Mouse (Mus musculus) heart, embryonic 10.5 days (tissue): ENCODE data around the gene Dscaml1. TPM values are rescaled to one million over a fixed set of nuclear protein-coding genes. Genes with fewer than 3 reads are reported as not detected.

Experiments used
- DNase-seq: peaks from one replicate; pipeline ENCODE4 v3.0.0-alpha.2; 2017; ENCODE audit warnings: low spot score
- H3K27ac ChIP-seq: fragments of 300-500 bp; sonication (generic); 2 replicates; pipeline ENCODE4 v1.5.1; 2016; ENCODE audit warnings: mild to moderate bottlenecking
- H3K27me3 ChIP-seq: fragments of 300-500 bp; sonication (generic); 2 replicates; pipeline ENCODE4 v1.6.1; 2016; ENCODE audit warnings: mild to moderate bottlenecking; ENCODE audit not compliant: poor library complexity, insufficient read depth, severe bottlenecking
- H3K36me3 ChIP-seq: fragments of 300-500 bp; sonication (generic); 2 replicates; pipeline ENCODE4 v1.6.1; 2016; ENCODE audit warnings: mild to moderate bottlenecking, moderate library complexity
- H3K4me1 ChIP-seq: fragments of 300-500 bp; sonication (generic); 2 replicates; pipeline ENCODE4 v1.6.1; 2016; ENCODE audit warnings: mild to moderate bottlenecking
- H3K4me3 ChIP-seq: fragments of 300-500 bp; sonication (generic); 2 replicates; pipeline ENCODE4 v1.5.1; 2016; ENCODE audit warnings: mild to moderate bottlenecking, moderate library complexity
- H3K9me3 ChIP-seq: fragments of 300-500 bp; sonication (generic); 2 replicates; pipeline ENCODE4 v1.6.1; 2016; ENCODE audit warnings: mild to moderate bottlenecking, moderate library complexity
- WGBS: fragments of 180-500 bp; shearing (Covaris S2); methylation state at CpG from one replicate; pipeline ENCODE4 v1.1.7; 2016; 5-methylcytosine and 5-hydroxymethylcytosine counted together
- polyA plus RNA-seq: library from polyadenylated mRNA; unstranded; fragments of >200 nt; fragmentation: Nextera tagmentation; extraction: Ambion mirVana; gene quantifications from 2 replicates; pipeline ENCODE4 v1.2.1, GENCODE M21; 2016

Dscaml1 gene
- polyA plus RNA-seq, 1 experiment from 2014 or later: 0.14 TPM

- H3K4me3 ChIP-seq: no peak overlapping the region
- WGBS: 71% methylated on average over 6 of the region's 6 CpGs
- H3K27ac ChIP-seq: no peak overlapping the region
- H3K27me3 ChIP-seq: peaks cover 63% of the 10 kb centered on the region
- peaks cover 18% of the 10 kb centered on the region for H3K4me1 ChIP-seq
- no peak for DNase-seq
- H3K36me3 ChIP-seq: no peaks in the 10 kb centered on the region
- H3K9me3 ChIP-seq: no peaks in the 10 kb centered on the region
These were observed 218.5 kb downstream of the Dscaml1 start for GRCm38 (mm10) chr9:45644833-45645388.

DNA sequence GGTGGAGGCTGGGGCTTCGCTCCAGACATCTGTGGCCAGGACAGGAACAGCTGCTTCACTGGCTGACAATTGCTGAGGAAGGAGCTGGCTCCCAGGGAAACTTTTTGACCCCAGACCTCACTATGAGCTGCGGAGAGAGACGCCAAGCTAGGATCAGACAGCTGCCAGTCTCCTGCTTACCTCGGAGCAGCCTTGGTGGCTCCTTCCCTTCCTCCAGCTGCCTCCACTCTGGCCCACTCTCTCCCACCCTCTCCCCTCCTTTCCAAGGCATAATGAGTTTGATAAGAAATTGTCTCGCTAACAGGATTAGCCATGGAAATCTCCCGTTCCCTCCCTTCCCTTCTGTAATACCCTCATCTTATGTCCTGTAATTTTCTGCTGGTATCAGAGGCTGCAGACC, 219.1 kb downstream of the Dscaml1 start:
- Histone ChIP-seq H3K27me3 (peaks cover 69% of the 10 kb centered on the region), H3K4me1 (peaks cover 18% of the 10 kb centered on the region), H3K27ac (no peak overlapping the region), H3K36me3 (no peaks in the 10 kb centered on the region), H3K4me3 (no peak overlapping the region), H3K9me3 (no peaks in the 10 kb centered on the region)
- 29% methylated on average over 6 of the region's 6 CpGs for WGBS
- DNase-seq: no peak

- Histone ChIP-seq H3K4me3 (no peak overlapping the region), H3K9me3 (no peaks in the 10 kb centered on the region), H3K27ac (no peak overlapping the region), H3K36me3 (no peaks in the 10 kb centered on the region), H3K27me3 (peaks cover 71% of the 10 kb centered on the region), H3K4me1 (peaks cover 15% of the 10 kb centered on the region)
- DNase-seq: no peak
- 76% methylated on average over 13 of the region's 13 CpGs for WGBS
These were observed 224.8 kb downstream of the Dscaml1 start for GRCm38 (mm10) chr9:45651078-45651809.

DNA sequence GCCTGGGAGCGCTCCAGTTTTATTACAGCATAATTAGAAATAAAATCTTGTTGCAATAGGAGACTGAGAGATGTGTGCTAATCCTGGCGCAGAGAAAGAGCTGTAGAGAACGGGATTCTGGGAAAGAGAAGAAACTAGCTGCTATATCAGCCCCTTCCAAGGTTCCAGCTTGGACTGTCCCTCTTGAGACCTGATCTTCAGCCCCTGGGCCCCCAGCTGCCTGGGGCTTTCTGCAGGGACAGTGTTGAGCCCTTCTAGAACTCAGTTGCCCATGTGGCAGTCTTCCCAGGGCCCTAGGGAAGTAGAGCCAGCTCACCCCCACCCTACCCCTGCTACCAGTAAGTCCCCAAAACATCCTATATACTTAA, 225.4 kb downstream of the Dscaml1 start:
- no peak overlapping the region for H3K27ac ChIP-seq
- no peak overlapping the region for H3K4me3 ChIP-seq
- H3K27me3 ChIP-seq: peaks cover 71% of the 10 kb centered on the region
- no peaks in the 10 kb centered on the region for H3K9me3 ChIP-seq
- 79% methylated on average over 3 of the region's 3 CpGs for whole genome bisulfite sequencing
- peaks cover 15% of the 10 kb centered on the region for H3K4me1 ChIP-seq
- DNase-seq: no peak
- no peaks in the 10 kb centered on the region for H3K36me3 ChIP-seq

- Histone ChIP-seq H3K27me3 (peaks cover 61% of the 10 kb centered on the region), H3K4me1 (0 out of 2 replicates have a peak, but pooled peaks cover 4% of the 10 kb centered on the region), H3K36me3 (no peaks in the 10 kb centered on the region), H3K4me3 (no peak overlapping the region), H3K9me3 (no peaks in the 10 kb centered on the region), H3K27ac (no peak overlapping the region)
- no peak for DNase-seq
- WGBS: 15% methylated on average over 8 of the region's 9 CpGs
These were observed 231.0 kb downstream of the Dscaml1 start for GRCm38 (mm10) chr9:45657172-45658062.

DNA sequence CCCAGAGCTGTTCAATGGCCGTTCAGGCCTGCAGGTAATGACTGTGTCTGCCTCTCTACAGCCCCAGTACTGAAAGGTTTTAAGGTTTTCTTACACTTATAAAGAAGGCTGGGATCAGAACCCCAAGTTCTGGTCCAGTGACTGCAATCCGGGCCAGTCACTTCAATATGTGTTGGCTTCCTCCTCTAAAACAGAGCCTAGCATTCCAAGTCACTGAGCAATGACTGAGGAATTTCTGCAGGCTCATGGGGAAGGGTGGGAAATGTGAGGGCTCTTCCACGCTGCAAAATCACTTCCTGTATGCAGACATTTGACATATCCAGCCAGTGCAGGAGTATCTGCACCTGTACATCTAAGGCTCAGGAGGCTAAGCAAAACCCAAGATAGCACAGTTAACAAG, 233.8 kb downstream of the Dscaml1 start:
- Histone ChIP-seq H3K4me3 (no peak overlapping the region), H3K36me3 (no peaks in the 10 kb centered on the region), H3K9me3 (no peaks in the 10 kb centered on the region), H3K4me1 (0 out of 2 replicates have a peak, but pooled peaks cover 6% of the 10 kb centered on the region), H3K27me3 (peaks cover 58% of the 10 kb centered on the region), H3K27ac (no peak overlapping the region)
- no peak for DNase-seq
- WGBS: 62% methylated on average over 3 of the region's 3 CpGs

GRCm38 (mm10) chr9:45662471-45662870, 236.0 kb downstream of the Dscaml1 start:
- H3K36me3 ChIP-seq: no peaks in the 10 kb centered on the region
- H3K9me3 ChIP-seq: no peaks in the 10 kb centered on the region
- H3K27ac ChIP-seq: no peak overlapping the region
- peaks cover 43% of the 10 kb centered on the region for H3K27me3 ChIP-seq
- WGBS: 86% methylated on average over 5 of the region's 5 CpGs
- DNase-seq: no peak
- no peak overlapping the region for H3K4me3 ChIP-seq
- H3K4me1 ChIP-seq: 0 out of 2 replicates have a peak, but pooled peaks cover 6% of the 10 kb centered on the region

- Histone ChIP-seq H3K36me3 (no peaks in the 10 kb centered on the region), H3K4me1 (0 out of 2 replicates have a peak, but pooled peaks cover 6% of the 10 kb centered on the region), H3K27me3 (peaks cover 45% of the 10 kb centered on the region), H3K9me3 (no peaks in the 10 kb centered on the region), H3K27ac (no peak overlapping the region), H3K4me3 (no peak overlapping the region)
- no peak for DNase-seq
- WGBS: 62% methylated on average over 16 of the region's 16 CpGs
These were observed 237.2 kb downstream of the Dscaml1 start for GRCm38 (mm10) chr9:45663386-45664315.

- DNase-seq: no peak
- Histone ChIP-seq H3K27me3 (peaks cover 51% of the 10 kb centered on the region), H3K4me1 (0 out of 2 replicates have a peak, but pooled peaks cover 6% of the 10 kb centered on the region), H3K36me3 (no peaks in the 10 kb centered on the region), H3K27ac (no peak overlapping the region), H3K9me3 (no peaks in the 10 kb centered on the region), H3K4me3 (no peak overlapping the region)
- WGBS: 82% methylated on average over 6 of the region's 6 CpGs
These were observed 237.9 kb downstream of the Dscaml1 start for GRCm38 (mm10) chr9:45664326-45664725.

- no peak overlapping the region for H3K4me3 ChIP-seq
- no peak for DNase-seq
- no peaks in the 10 kb centered on the region for H3K36me3 ChIP-seq
- WGBS: 65% methylated on average over 15 of the region's 15 CpGs
- H3K9me3 ChIP-seq: no peaks in the 10 kb centered on the region
- no peak overlapping the region for H3K27ac ChIP-seq
- 0 out of 2 replicates have a peak, but pooled peaks cover 4% of the 10 kb centered on the region for H3K4me1 ChIP-seq
- H3K27me3 ChIP-seq: peaks cover 57% of the 10 kb centered on the region
These were observed 238.5 kb downstream of the Dscaml1 start for GRCm38 (mm10) chr9:45664871-45665394.

GRCm38 (mm10) chr9:45675931-45676330, 249.5 kb downstream of the Dscaml1 start:
- DNase-seq: no peak
- Histone ChIP-seq H3K4me3 (no peak overlapping the region), H3K36me3 (no peaks in the 10 kb centered on the region), H3K4me1 (peaks cover 13% of the 10 kb centered on the region), H3K27ac (no peak overlapping the region), H3K9me3 (no peaks in the 10 kb centered on the region), H3K27me3 (peaks cover 71% of the 10 kb centered on the region)
- 83% methylated on average over 9 of the region's 9 CpGs for WGBS

DNA sequence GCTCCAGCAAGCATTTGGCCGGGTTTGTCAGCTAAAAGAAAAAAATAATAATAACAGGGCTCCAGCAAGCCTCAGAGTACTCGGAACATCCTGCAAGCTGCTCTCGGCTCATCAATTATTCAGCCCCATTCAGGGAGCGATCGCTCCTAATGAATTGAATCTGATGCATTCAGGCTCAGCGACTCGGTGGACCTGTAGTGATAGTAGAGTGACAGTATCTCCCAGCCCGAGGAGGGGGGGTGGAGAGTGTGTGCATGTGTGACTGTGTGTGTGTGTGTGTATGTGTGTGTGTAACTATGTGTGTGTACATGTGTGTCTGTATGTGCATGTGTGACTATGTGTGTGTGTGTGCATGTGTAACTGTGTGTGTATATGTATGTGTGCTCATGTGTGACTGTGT, 250.2 kb downstream of the Dscaml1 start:
- Histone ChIP-seq H3K27ac (no peak overlapping the region), H3K4me3 (no peak overlapping the region), H3K9me3 (no peaks in the 10 kb centered on the region), H3K4me1 (peaks cover 13% of the 10 kb centered on the region), H3K27me3 (peaks cover 74% of the 10 kb centered on the region), H3K36me3 (no peaks in the 10 kb centered on the region)
- no peak for DNase-seq
- 74% methylated on average over 8 of the region's 8 CpGs for WGBS
